Mouse (Mus musculus) lung, postnatal 36 days (tissue): Measurements from ENCODE around the gene Zfp691.

ENCODE experiments used
- DNase-seq: peaks from one replicate; pipeline ENCODE4 v3.0.0; 2022; ENCODE audit warnings: mixed read lengths

The Zfp691 gene

DNA sequence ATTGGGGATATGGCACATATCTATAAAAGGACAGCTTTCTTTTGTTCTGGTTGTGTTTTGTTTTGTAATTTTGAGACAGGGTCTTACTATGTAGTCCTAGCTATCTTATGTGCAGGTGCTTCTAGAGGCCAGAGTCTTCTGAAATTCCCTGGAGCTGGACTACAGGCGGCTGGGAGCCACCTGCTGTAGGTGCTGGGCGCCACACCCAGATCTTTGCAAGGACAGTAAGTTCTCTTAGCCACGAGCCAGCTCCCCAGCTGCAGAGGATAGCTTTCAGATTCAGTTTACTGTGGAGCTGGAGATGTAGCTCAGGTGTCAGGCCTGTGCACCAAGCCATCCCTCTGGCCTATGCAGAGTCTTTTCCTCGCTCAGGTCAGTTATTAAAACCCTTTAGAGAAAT, 6.9 kb downstream of the Zfp691 start:
- no peak for DNase-seq

DNA sequence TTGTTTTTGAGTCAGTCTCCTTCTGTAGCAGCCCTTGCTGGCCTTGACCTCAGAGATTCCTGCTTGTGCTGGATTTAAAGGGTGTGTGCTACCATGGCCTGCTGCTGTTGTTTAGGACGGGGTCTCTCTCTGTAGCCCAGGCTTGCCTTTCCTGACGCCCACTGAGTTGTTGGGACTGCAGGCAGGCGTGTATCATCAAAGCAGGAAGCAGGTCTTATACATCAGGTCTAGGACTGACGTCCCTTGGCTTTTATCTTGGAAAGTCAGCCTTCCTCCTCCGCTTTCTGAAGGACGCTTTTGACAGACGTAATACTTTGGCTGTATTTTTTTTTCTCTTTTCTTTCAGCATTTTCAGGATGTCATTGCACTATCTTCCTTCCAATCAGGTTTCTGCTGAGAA, 8.1 kb downstream of the Zfp691 start:
- no peak for DNase-seq

- no peak for DNase-seq
Observed at GRCm38 (mm10) chr4:119162990-119163389, 11.0 kb downstream of the Zfp691 start.

DNA sequence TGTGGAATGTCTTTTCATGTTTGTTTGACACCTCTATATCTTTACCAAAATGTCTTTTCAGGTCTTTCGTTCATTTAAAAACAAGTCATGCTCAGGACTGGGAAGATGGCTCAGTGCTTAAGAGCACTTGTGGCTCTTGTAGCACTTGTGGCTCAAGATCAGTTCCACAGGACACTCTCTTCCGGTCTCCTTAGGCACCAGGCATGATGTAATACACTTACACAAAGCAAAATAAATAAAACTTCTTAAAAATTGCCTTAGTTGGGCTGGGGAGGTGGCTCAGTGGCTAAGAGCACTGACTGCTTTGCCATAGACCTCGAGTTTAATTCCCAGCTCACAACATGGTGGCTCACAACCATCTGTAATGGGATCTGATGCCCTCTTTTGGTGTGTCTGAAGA, 12.6 kb downstream of the Zfp691 start:
- no peak for DNase-seq

GRCm38 (mm10) chr4:119157891-119158290, 16.1 kb downstream of the Zfp691 start:
- peak; percentile 30 for DNase-seq

- DNase-seq, result peak; percentile 88
Observed at GRCm38 (mm10) chr4:119157186-119157585, 16.8 kb downstream of the Zfp691 start.

- DNase-seq, result no peak
Observed at GRCm38 (mm10) chr4:119148741-119149140, 25.3 kb downstream of the Zfp691 start.

DNA sequence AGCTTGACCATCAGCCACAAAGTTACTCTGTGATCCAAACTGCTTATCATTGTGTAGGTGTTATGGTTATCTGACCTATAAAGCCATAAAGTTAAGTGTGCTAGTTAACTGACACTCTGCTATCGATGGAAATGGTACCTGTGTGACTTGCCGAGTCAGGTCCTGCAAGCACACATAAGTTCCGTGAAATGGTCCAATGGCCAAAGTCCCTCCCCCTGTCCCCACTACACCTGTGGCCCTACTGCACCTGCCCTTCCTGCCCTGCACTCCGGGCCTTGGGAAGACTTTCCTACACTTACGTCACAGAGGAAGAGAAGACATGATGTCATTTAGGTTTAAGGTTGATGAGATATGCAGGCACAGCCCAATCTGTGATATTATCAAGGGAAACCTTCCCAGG, 26.6 kb downstream of the Zfp691 start:
- no peak for DNase-seq

DNA sequence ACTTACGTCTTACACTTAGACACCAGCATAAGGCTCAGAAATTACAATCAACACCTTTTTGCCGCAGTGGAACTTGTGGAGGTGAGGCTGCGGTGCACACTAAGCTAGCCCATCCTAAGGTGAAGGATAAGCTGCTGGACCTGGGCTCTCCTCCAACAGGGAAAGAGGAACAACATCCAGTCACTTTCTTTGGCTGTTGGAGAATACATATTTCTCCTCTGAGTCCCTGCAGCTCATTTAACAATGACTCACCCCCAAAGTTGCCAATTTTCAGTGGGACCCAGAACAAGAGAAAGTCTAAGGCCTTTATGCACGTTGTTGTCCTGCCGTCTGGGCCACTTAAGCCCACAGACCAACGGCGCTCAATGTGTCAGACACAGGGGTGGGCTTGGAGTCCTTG, 27.2 kb downstream of the Zfp691 start:
- DNase-seq, result peak; percentile 14

GRCm38 (mm10) chr4:119142230-119142871, 31.6 kb downstream of the Zfp691 start:
- peak; percentile 75 for DNase-seq

- DNase-seq, result no peak
Observed at GRCm38 (mm10) chr4:119141191-119141590, 32.8 kb downstream of the Zfp691 start.

DNA sequence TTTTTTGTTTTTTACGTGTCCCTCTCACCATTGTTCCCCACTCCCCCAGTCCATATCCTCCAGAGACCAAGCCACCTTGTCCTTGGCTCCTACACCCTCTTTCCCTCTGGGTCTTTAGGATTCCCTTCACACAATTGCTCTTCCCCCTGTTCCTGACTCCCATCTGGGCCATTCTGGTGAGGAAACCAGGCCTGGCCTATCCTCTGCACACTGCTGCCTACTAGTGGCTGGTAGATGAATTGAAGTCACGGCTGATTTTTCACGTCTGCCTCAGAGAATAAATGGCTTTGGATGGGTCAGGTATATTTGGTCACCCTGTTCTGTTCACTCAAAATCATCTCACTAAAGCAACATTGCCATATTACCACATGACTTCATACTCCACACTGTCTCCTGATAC, 33.9 kb downstream of the Zfp691 start:
- DNase-seq, result peak; percentile 68

- DNase-seq, result no peak
Observed at GRCm38 (mm10) chr4:119138776-119139175, 35.2 kb downstream of the Zfp691 start.

GRCm38 (mm10) chr4:119138171-119138570, 35.8 kb downstream of the Zfp691 start:
- DNase-seq, result peak; percentile 86

- DNase-seq, result no peak
Observed at GRCm38 (mm10) chr4:119137313-119137712, 36.7 kb downstream of the Zfp691 start.

DNA sequence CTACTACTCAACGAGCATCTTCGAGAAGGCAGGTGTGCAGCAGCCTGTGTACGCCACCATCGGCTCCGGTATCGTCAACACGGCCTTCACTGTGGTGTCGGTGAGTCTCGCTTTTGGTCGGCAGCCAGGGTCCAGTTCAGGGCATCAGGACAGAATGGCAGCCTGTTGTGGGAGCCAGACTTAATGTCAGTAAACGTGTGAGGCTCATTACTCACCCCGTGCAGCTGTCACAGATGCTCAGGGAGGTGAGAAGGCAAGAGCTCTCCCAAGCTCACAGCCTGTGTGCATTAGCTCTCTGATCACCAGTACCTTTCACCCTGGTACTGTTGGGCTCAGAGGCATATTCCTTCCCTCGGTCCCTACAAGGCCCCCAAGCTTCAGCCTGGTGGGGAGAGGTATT, 40.1 kb downstream of the Zfp691 start:
- no peak for DNase-seq

DNA sequence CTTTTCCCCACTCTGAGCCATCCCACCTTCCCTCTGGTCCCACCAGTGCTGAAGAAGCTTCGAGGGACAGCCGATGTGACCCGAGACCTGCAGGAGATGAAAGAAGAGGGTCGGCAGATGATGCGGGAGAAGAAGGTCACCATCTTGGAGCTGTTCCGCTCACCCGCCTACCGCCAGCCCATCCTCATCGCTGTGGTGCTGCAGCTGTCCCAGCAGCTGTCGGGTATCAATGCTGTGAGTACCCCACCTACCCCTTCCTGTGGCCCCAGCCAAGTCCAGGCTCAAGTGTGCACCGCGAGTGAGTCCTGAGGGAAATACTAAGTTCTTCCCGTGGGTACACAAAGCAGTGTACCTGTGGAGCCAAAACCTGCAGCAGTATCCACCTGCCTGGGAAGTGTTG, 40.7 kb downstream of the Zfp691 start:
- DNase-seq, result no peak

- peak; percentile 28 for DNase-seq
Observed at GRCm38 (mm10) chr4:119131189-119131910, 42.6 kb downstream of the Zfp691 start.

- DNase-seq, result no peak
Observed at GRCm38 (mm10) chr4:119129096-119129495, 44.9 kb downstream of the Zfp691 start.

- DNase-seq, result no peak
Observed at GRCm38 (mm10) chr4:119128547-119128946, 45.4 kb downstream of the Zfp691 start.

DNA sequence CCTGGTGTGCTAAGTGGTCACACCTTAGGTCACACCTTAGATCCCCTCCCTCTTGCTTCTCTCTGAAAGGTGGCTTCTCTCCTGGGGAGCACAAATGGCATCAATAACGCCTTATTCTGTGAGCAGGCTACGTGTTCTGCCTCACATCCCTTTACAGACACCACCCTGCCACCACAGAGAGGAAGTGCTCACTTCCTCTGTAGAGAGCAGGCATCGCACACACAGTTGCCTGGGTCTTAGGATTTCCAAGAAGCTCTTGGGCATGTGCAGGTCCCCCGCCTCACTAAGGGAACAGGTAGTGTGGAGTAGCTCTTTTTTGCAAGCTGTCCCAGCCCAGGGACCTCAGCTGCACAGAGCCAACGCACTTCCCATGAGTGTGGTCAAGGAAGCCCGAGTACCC, 46.8 kb downstream of the Zfp691 start:
- peak; percentile 71 for DNase-seq

GRCm38 (mm10) chr4:119125577-119126270, 48.3 kb downstream of the Zfp691 start:
- DNase-seq, result peak; percentile 71

- DNase-seq, result no peak
Observed at GRCm38 (mm10) chr4:119124771-119125273, 49.2 kb downstream of the Zfp691 start.

- peak; percentile 88 for DNase-seq
Observed at GRCm38 (mm10) chr4:119121249-119121648, 52.7 kb downstream of the Zfp691 start.
